Mouse (Mus musculus): ENCODE measurements around the gene Eif3i.

DNA sequence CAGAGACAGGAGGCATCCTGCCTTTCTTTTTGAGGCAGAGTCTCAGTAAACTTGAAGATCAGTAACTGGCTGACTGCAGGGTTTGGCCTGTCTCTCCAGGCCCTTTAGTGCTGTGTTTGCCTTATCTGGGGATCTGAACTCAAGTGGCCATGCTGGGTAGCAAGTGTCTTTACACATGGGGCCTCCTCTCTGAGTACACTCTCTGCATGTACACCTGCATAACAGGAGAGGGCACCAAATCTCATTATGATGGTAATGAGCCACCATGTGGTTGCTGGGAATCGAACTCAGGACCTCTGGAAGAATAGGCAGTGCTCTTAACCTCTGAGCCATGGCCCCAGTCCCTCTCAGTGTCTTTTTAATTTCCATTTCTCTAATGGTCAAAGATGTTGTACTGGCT, 18.2 kb downstream of the Eif3i start:
- TF ChIP-seq CTCF (IDR thresholded peaks at IDR 0.05 in 2 of 3, conservative IDR thresholded peaks at IDR 0.05 in 1 of 3; ENCODE audit: control insufficient read depth in 1 of 3, insufficient read depth in 1 of 3, low read depth in 2 of 3, low read length in 3 of 3, poor library complexity in 1 of 3, severe bottlenecking in 1 of 3) (peak; percentile 30 to 62 (median 39)), ZMIZ1 (IDR thresholded peaks at IDR 0.05; ENCODE audit: low read depth, low read length) (no peak), MAX (IDR thresholded peaks at IDR 0.05; ENCODE audit: low read length) (no peak), USF1 (IDR thresholded peaks at IDR 0.05; ENCODE audit: low read depth, low read length) (no peak), POLR2AphosphoS5 (IDR thresholded peaks at IDR 0.05; ENCODE audit: borderline replicate concordance, low read depth, low read length) (no peak), KAT2A (conservative IDR thresholded peaks at IDR 0.05; ENCODE audit: low read depth, low read length) (no peak)
